Mouse (Mus musculus) heart, embryonic 14.5 days (tissue): ENCODE results near the gene Riok2. TPM values are rescaled to one million over a fixed set of nuclear protein-coding genes. Genes with fewer than 3 reads are reported as not detected.

ENCODE experiments used
- ATAC-seq: fragments of 200-750 bp; cut with Nextera tagmentation; 2 replicates; pipeline ENCODE4 v1.8.0; 2017; ENCODE audit warnings: low read depth, moderate TSS enrichment; ENCODE audit not compliant: insufficient number of reproducible peaks, insufficient read depth, low FRiP score
- H3K27ac ChIP-seq, 2 experiments: fragments of 200-500 bp in 1 of 2; fragments of 300-500 bp in 1 of 2; sonication (generic) in 1 of 2; replicated peaks in 1 of 2; 2 replicates each; pipeline ENCODE4 v1.5.1; 2012 to 2014; ENCODE audit warnings: low read depth in 2 of 2, low read length in 2 of 2, control low read depth in 1 of 2, mild to moderate bottlenecking in 1 of 2, mixed read lengths in 1 of 2; ENCODE audit not compliant: control insufficient read depth in 1 of 2, insufficient read depth in 1 of 2
- H3K27me3 ChIP-seq: fragments of 300-500 bp; sonication (generic); 2 replicates; pipeline ENCODE4 v1.6.1; 2014; ENCODE audit warnings: mild to moderate bottlenecking, low read length, control low read depth; ENCODE audit not compliant: control insufficient read depth, insufficient read depth
- H3K36me3 ChIP-seq: fragments of 300-500 bp; sonication (generic); 2 replicates; pipeline ENCODE4 v1.6.1; 2014; ENCODE audit warnings: mild to moderate bottlenecking, control low read depth, low read length, mixed read lengths; ENCODE audit not compliant: control insufficient read depth, insufficient read depth
- H3K4me1 ChIP-seq, 2 experiments: fragments of 200-500 bp in 1 of 2; fragments of 300-500 bp in 1 of 2; sonication (generic) in 1 of 2; 2 replicates each; pipeline ENCODE4 v1.6.1; 2012 to 2014; ENCODE audit warnings: low read length in 2 of 2, control low read depth in 1 of 2, mixed read lengths in 1 of 2; ENCODE audit not compliant: control insufficient read depth in 2 of 2, insufficient read depth in 2 of 2
- H3K4me2 ChIP-seq: fragments of 300-500 bp; sonication (generic); 2 replicates; pipeline ENCODE4 v1.6.1; 2014; ENCODE audit warnings: mild to moderate bottlenecking, low read length
- H3K4me3 ChIP-seq, 2 experiments: fragments of 200-500 bp in 1 of 2; fragments of 300-500 bp in 1 of 2; sonication (generic) in 1 of 2; 2 replicates each; pipeline ENCODE4 v1.5.1; 2012 to 2014; ENCODE audit warnings: low read length in 2 of 2, mild to moderate bottlenecking in 2 of 2, control low read depth in 1 of 2, low read depth in 1 of 2, moderate library complexity in 1 of 2; ENCODE audit not compliant: control insufficient read depth in 1 of 2, insufficient read depth in 1 of 2
- H3K9ac ChIP-seq: fragments of 300-500 bp; sonication (generic); 2 replicates; pipeline ENCODE4 v1.6.1; 2014; ENCODE audit warnings: mild to moderate bottlenecking, low read length
- H3K9me3 ChIP-seq: fragments of 300-500 bp; sonication (generic); 2 replicates; pipeline ENCODE4 v1.6.1; 2016; ENCODE audit warnings: low read length, control low read depth; ENCODE audit not compliant: control insufficient read depth
- WGBS: fragments of 180-500 bp; shearing (Covaris S2); extraction: QIAGEN DNeasy Blood & Tissue Kit; methylation state at CpG from one replicate; pipeline ENCODE4 v1.1.7; 2014; 5-methylcytosine and 5-hydroxymethylcytosine counted together
- polyA plus RNA-seq: library from polyadenylated mRNA; unstranded; fragments of >200 nt; fragmentation: Nextera tagmentation; extraction: Ambion mirVana; gene quantifications from 2 replicates; pipeline ENCODE4 v1.2.1, GENCODE M21; 2014

Gene Riok2
- polyA plus RNA-seq, 1 experiment from 2014 or later, result 22.7 TPM

DNA sequence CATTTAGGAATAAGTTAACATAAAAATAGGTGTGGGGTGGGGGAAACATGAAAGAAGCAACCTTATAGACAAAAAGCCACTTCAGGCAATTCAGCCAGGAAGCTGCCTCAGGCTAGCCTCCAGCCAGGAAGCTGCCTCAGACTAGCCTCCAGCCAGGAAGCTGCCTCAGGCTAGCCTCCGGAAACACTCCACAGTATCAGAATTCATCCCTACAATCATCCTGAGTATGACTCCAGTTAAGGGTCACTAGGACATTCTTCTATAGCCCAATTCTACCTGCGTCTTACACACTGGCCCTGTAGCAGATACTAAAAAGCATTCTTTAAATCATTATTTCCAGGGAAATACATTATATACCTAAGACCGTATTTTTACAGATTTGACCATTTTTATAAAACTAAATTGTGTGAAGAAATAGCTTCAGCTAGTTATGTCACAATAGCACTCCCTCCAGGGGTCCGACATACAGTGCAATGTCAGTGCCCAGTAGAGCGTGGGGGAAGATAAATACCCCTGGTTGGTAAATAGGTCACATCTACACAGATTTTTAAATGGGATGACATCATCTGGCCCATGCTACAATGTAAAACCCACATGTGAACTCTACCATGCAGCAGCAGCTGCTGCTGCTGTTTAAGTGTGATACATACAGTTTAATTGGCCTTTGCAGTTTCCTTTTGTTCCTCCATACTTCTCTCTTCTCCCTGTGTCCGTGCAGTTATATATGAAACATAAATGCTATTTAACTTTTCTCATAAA lies 34.8 kb downstream of the Riok2 start:
- peaks cover 0 to 2% of the 10 kb centered on the region in 2 experiments; a peak in 2 of 4 replicates for H3K4me1 ChIP-seq
- no peaks in the 10 kb centered on the region for H3K27me3 ChIP-seq
- H3K9me3 ChIP-seq, result no peaks in the 10 kb centered on the region
- 75% methylated on average over 6 of the region's 6 CpGs for WGBS
- H3K4me3 ChIP-seq, result no peak overlapping the region
- ATAC-seq, result no peak
- H3K9ac ChIP-seq, result no peak overlapping the region
- no peaks in the 10 kb centered on the region for H3K36me3 ChIP-seq
- no peak overlapping the region for H3K27ac ChIP-seq
- H3K4me2 ChIP-seq, result no peak overlapping the region

- WGBS, result 24% methylated on average over 2 of the region's 2 CpGs
- peaks cover 0 to 2% of the 10 kb centered on the region in 2 experiments; a peak in 2 of 4 replicates for H3K4me1 ChIP-seq
- H3K4me2 ChIP-seq, result no peak overlapping the region
- H3K36me3 ChIP-seq, result no peaks in the 10 kb centered on the region
- H3K27ac ChIP-seq, result no peak overlapping the region
- ATAC-seq, result no peak
- H3K9me3 ChIP-seq, result no peaks in the 10 kb centered on the region
- H3K4me3 ChIP-seq, result no peak overlapping the region
- no peaks in the 10 kb centered on the region for H3K27me3 ChIP-seq
- H3K9ac ChIP-seq, result no peak overlapping the region
Measured at GRCm38 (mm10) chr17:17409601-17410000, 35.5 kb downstream of the Riok2 start.

- no peak overlapping the region for H3K9ac ChIP-seq
- H3K27me3 ChIP-seq, result no peaks in the 10 kb centered on the region
- no peak overlapping the region for H3K27ac ChIP-seq
- 76% methylated on average over 2 of the region's 2 CpGs for WGBS
- H3K9me3 ChIP-seq, result no peaks in the 10 kb centered on the region
- peaks cover 0 to 2% of the 10 kb centered on the region in 2 experiments; a peak in 2 of 4 replicates for H3K4me1 ChIP-seq
- H3K4me3 ChIP-seq, result no peak overlapping the region
- H3K4me2 ChIP-seq, result no peak overlapping the region
- H3K36me3 ChIP-seq, result no peaks in the 10 kb centered on the region
- no peak for ATAC-seq
Measured at GRCm38 (mm10) chr17:17411443-17411842, 37.3 kb downstream of the Riok2 start.

- H3K4me3 ChIP-seq, result no peak overlapping the region
- ATAC-seq, result no peak
- H3K27me3 ChIP-seq, result no peaks in the 10 kb centered on the region
- no peaks in the 10 kb centered on the region for H3K36me3 ChIP-seq
- WGBS, result 80% methylated on average over 2 of the region's 2 CpGs
- H3K27ac ChIP-seq, result no peak overlapping the region
- H3K9ac ChIP-seq, result no peak overlapping the region
- H3K4me2 ChIP-seq, result no peak overlapping the region
- no peaks in the 10 kb centered on the region for H3K9me3 ChIP-seq
- peaks cover 0 to 2% of the 10 kb centered on the region in 2 experiments; a peak in 2 of 4 replicates for H3K4me1 ChIP-seq
Measured at GRCm38 (mm10) chr17:17412176-17412575, 38.1 kb downstream of the Riok2 start.

DNA sequence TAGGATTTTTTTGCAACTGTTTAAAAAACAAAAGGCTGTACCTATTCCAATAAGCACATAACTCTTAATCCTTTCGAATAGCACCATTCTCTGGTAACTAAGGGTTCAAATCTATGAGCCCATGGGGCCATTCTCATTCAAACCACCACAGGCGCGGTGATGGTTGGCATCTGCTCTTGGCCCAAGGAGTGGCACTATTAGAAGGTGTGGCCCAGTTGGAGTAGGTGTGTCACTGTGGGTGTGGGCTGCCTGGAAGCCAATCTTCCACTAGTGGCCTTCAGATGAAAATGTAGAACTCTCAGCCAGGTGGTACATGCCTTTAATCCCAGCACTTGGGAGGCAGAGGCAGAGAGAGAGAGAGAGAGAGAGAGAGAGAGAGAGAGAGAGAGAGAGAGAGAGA lies 40.1 kb downstream of the Riok2 start:
- H3K27ac ChIP-seq, result no peak overlapping the region
- no peak for ATAC-seq
- H3K4me2 ChIP-seq, result no peak overlapping the region
- H3K9ac ChIP-seq, result no peak overlapping the region
- WGBS, result 93% methylated on average over 3 of the region's 3 CpGs
- H3K4me1 ChIP-seq, result peaks cover 0 to 2% of the 10 kb centered on the region in 2 experiments; a peak in 2 of 4 replicates
- H3K4me3 ChIP-seq, result no peak overlapping the region
- H3K27me3 ChIP-seq, result no peaks in the 10 kb centered on the region
- no peaks in the 10 kb centered on the region for H3K9me3 ChIP-seq
- no peaks in the 10 kb centered on the region for H3K36me3 ChIP-seq

GRCm38 (mm10) chr17:17424609-17425307 lies 50.6 kb downstream of the Riok2 start:
- Histone ChIP-seq H3K27me3 (no peaks in the 10 kb centered on the region), H3K27ac (no peak overlapping the region), H3K36me3 (no peaks in the 10 kb centered on the region), H3K4me2 (no peak overlapping the region), H3K4me1 (no peaks in the 10 kb centered on the region), H3K9me3 (no peaks in the 10 kb centered on the region), H3K4me3 (no peak overlapping the region), H3K9ac (no peak overlapping the region)
- no peak for ATAC-seq
- WGBS, result 44% methylated on average over 4 of the region's 4 CpGs

- no peak for ATAC-seq
- H3K4me1 ChIP-seq, result no peaks in the 10 kb centered on the region
- H3K9me3 ChIP-seq, result no peaks in the 10 kb centered on the region
- H3K36me3 ChIP-seq, result no peaks in the 10 kb centered on the region
- H3K9ac ChIP-seq, result no peak overlapping the region
- H3K27me3 ChIP-seq, result no peaks in the 10 kb centered on the region
- 74% methylated on average over 4 of the region's 4 CpGs for WGBS
- no peak overlapping the region for H3K4me2 ChIP-seq
- H3K4me3 ChIP-seq, result no peak overlapping the region
- no peak overlapping the region for H3K27ac ChIP-seq
Measured at GRCm38 (mm10) chr17:17425308-17425813, 51.3 kb downstream of the Riok2 start.
